Mouse (Mus musculus) kidney, postnatal 36 days (tissue): ENCODE data around the gene Plxna4.

Experiments
- DNase-seq, 2 experiments: peaks; one replicate each; pipeline ENCODE4 v3.0.0; 2021 to 2022; ENCODE audit warnings: mixed read lengths in 2 of 2

The Plxna4 gene

DNA sequence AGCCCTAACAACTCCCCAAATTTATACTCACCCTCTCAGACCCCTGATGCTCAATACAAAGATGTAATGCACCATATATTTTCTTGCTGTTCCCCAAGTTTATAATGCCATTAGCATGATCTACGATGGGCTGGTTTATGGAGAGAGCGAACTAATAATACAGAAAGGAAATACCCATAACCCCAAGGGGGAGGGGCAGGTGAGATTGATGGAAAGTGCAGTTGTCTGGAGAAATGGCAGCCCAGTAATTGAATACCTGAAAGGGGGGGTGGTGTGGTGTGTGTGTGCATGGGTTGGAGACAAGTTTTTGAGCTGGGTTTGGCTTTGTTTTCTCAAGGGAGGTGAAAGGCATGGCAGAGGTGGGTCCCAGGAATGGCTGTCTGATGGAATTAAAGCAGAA, 356.6 kb downstream of the Plxna4 start:
- no peak for DNase-seq

DNA sequence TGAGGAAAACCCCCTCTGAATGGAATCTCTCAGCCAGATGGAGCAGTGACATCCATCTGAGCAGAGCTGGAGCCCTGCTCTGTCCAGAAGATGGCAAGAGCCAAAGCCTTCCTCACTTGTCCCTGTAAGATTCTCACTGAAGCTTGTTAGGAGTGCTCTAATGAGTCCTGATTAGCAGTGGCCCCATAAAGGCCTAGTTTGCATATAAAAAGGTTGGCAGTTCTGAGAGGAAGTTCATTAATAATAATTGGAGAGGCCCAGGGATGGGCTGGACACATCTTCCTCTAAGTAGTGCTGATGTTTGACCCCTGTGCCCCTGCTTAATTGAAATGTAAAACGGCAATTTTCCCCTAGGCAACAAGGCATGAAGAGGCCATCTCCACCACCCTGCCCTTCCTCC, 361.4 kb downstream of the Plxna4 start:
- no peak for DNase-seq

DNA sequence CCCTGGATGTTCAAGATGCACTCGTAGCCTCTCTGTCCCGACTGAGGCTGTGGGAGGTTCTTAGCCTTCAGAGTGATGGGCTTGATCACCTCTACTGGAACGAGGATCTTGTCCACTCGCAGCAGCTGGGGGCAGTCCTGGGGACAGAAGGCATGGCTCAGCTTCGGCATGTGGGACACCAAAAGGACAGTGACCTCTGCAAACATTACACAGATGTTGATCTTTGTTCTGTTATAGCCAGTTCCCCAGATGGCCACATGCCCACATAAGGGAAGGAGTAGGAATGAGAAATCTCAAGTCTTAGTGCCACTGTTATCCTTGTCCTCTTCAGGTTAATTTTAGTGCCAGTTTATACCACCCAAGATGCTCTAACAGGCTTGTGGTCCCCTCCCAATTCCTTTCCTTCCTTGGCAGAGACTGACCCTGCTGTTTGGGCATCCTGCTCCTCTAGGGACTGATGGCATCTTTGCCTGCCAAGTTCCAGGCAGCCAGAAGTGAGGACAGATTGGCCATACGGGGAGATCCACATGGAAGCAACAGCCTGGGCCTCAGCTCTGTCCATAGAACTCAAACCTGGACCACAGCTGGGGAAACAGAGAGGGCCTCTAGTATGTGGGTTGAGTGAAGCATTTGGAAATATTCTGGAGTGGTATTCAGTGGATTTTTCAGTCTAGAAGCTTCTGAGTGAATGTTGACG, 363.8 kb downstream of the Plxna4 start:
- no peak for DNase-seq

DNA sequence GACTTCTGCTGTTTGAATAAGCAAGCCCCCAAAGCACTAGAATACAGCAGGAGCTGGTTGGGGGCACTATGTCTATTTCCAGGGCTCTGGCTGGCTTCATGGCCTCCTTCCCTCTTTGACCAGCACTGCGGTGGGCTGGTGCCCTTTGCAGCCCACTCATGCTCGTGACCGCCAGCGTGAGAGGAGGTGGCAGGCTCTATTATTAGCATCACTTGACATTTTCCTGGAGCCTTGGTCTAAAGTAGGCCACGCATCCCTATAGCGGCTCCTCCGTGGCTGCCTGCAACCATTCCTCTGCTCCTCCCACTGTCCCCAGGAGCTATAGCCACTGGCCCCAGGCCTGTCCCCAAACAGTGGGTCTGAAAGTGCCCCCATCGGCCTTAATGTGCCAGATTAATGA, 367.2 kb downstream of the Plxna4 start:
- DNase-seq: no peak

DNA sequence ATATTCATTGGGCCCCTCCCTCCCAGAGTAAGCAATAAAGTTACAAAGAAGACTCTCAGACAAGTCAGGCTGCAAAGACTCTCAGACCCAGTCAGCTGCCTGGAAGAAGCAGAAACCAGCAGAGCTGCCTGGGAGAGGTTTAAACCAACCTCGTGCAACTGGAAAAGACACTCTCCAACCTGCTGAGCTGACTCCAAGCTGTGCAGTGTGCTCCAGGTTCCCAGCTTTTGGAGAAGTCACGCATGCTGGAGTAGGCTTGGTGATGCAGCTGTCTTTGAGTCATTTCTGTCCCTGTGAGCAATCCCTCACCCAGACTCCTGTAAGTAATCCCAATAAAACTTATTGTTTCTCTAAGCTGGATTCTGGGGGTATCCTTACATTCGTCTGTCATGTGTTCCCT, 369.4 kb downstream of the Plxna4 start:
- no peak for DNase-seq

DNA sequence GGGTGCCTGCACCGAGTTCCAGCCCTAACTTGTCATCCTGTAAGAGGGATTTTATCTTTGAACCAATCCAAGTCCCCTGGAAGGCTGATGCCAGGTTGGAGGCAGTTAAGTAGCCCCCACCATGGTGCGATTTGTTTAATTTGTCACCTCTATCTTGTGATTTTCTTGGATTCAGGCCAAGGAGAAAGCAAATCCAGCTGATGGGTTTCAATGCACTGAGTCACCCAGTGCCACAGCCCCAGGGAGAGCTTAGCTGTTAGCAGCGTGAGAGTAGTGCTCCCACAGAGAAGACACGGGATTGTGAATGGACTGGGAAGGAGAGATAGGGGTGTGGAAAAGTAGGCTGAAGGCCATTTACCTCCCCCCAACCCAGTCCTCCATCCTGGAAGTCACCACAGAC, 375.6 kb downstream of the Plxna4 start:
- DNase-seq: no peak

DNA sequence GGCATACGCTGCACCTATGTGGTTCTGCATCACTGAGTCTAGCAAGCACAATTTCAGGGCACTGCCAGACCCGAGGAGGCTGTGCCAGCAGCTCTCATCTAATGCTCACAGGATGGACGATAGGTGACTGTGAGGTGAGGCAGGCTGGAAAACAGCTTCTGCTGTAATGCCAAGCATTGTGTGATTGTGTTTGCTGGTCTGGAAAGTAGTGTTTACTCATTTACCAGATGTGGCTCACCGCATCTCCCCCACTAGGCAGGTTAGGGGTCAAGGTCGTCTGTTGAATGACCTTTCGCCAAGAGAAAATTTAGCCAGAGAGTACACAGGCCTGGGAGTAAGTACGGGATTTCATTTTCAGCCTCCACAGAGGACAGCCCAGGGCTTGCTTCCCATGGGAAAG, 377.9 kb downstream of the Plxna4 start:
- peak; percentile 21 to 68 for DNase-seq

DNA sequence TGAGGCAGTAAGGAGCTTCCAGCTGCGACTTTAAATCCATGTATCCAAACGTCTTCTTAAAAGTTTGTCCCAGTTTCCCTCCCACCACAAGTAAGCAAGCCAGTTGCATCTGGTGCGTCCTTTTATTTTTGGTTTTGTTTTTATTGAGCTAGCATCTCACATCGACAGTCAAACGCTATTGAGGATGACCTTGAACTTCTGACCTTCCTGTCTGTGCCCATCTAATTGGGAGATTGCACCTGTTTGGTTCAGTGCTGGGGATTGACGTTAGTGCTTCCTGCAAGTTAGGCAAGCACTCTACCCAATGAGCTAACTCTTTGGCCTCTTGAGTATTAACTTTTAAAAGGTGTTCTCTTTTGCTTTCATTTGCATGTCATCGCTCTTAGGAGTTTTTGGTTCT, 379.0 kb downstream of the Plxna4 start:
- DNase-seq: no peak

DNA sequence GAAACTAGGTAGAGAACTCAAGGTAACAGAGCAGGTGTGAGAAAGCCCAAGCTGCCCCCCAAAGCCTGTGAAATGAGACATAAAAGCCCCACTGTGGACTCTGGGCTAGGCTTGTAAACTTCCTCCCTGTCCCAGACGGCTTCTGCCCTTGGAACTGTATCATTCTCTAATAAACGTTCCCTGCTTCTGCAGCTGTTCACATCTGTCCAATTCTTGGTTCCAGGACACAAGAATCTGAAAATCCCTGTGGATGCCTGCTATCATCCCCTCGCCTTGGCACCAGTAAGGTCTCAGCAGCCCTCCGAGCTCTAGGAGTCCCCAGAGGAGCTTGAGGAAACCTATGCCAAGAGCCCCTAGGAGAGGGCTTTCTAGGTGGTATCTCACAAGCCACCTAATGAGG, 383.7 kb downstream of the Plxna4 start:
- no peak for DNase-seq

DNA sequence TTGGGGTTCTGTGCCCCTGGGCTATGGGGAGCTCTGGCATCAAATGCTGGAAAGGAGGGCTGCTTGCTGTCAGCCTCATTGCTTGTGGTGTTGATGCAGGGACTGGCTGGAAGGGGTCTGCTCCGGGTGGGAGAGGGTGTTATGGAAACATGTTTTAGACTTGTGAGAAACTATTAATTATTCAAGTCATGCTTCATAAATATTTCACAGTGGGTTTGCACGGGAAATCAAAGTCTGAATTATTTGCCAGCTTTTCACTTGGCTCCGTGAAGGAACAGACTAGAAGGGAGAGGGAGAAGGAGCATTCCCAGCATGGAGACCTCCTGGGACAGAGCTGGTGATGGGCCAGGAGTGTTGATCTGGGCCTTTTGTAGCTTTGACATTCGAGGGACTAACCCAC, 384.6 kb downstream of the Plxna4 start:
- peak in 1 of 2 experiments; percentile 6 for DNase-seq

DNA sequence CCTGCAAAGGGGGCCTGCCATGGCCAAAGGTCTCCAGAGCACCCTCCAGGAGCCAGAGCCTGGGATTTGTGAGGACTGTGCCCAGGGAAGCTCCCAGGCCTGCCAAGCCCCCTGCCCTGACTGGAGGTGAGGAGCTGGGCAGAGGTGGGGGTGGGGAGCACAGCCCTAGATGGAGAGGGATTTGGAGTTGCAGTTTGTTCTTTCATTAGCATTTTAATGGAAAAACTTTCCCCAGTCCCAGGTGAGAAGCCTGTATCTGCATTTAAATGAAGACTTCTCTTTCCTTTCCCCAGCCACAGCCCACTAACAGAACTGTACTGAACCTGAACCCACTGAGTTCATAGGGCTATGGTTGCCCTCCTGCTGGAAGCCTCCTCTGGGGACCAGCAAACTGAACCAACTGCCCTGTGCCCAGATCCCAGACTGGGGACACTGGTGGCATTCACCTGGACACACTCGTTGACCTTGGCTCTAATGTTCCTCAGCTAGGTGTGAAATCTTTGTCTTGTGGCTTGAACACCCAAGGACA, 385.3 kb downstream of the Plxna4 start:
- DNase-seq: peak; percentile 9 to 16

DNA sequence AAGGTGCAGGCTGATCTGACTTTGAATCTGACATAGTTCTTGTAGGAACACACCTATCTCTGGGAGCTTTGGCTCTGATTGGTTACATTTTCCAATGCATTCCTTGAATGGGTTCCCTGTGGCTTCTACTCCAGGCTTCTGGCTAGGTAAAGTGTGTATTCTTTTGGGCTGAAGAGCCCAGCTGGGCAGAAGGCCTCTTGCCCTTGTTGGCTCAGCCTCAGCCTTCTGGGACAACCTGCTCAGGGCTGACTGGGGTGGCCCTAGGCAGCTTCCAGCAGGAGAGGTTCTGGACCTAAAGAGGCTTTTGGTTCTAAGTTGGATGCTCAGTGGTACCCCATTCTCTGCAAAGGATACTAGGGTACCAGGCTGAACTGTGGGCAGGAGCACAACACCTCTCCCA, 386.5 kb downstream of the Plxna4 start:
- DNase-seq: no peak

DNA sequence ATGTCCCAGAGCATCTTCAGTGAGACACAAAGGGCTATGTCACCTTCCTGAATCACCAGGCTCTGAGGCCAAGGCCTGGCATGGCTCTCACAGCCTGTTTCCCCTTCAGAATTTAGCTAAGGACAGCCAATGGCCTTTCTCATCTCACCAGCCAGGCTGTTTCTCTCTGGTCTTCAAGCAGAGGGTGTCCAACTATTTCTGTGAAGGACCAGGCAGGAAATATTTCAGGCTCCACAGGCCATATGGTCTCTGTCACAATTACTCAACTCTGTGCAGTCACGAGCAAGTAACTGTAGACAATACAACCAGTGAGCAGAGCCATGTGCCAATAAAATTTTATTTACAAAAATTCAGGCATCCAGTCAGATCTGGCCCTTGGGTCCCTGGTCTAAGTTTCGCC, 388.4 kb downstream of the Plxna4 start:
- DNase-seq: peak in 1 of 2 experiments; percentile 19

DNA sequence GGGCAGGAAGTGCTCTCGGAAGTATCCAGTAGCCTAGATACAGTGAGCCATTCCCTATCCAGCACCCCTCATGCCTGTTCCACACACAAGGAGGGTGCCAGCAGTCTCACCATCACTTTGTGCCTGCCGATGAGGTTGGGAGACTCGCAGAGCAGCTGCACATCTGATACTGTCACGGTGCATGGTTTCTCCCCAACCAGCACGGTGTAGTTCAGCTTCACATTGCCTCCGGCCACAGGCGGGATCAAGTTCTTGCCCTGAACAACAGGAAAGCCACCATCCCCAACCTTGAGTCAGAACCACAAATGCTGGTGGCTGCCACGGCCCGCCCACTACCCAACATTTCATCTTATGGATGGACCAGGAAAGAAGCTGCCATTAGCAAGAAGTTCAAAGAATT, 391.1 kb downstream of the Plxna4 start:
- no peak for DNase-seq

DNA sequence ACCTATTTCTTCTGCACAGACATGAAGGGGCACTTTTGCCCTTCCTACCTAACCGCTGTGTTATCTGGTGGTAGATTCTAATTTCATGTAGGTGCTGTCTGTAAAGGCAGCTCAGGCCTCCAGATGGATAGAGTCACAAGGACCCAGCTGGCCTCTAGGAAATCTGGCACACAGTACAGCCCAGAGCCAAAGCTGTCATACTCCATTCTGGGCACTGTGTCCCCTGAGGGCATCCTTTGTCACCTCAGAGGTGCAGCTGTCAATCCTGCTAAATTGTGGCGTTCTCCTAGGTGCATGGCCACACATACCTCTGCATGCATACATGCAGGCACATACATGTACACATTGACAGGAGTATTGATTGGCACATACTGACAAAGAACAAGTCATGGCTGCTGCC, 394.9 kb downstream of the Plxna4 start:
- no peak for DNase-seq

DNA sequence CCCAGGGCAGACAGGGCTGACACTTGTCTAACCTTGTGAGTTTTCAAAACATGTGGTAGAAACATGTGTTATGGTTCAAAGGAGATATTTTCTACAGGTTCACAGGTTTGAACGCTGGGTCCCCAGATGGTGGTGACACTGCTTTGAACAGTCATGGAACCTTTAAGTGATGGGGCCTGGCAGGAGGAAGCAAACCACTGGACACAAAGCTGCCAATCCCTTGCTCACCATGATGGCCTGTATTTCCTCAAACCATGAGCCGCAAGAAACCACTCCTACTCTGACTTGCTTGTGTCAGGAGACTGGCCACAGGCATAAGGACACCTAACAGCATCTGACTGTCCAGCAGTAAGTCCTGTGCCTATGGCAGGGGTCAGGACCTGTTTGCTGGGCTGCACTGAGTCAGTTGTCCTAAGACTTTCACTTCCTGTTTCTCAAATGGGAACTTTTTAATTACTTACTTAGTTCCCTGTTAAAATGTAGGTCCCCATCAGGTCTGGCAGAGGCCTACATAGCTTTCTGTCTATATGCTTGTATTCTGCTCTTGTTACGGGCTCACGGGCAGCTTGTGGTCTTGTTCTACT, 403.5 kb downstream of the Plxna4 start:
- DNase-seq: no peak

DNA sequence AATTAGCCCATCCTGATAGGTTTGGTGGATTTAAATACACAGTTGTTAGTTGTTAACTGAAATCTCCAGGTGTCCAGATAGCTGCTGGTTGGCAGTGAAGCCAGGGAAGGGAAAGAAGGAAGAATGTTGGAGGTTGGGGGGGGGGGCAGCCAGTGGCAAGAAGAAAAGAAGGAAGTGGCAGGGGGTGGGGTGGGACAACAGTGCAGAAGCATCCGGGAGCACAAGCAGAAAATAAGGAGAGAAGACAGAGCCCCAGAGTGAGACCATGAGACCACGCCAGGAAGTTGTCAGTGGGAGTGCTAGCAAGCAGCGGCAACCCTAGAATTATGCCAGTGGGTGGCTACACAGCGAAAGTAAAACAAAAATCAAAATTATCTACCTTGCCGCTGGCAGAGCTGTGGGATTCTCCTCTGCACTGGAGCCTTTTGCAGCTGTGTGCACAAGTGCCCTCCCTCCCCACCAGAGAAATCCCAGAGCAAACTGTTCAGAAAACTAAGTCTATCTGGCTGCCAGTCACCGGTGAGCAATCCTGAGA, 404.3 kb downstream of the Plxna4 start:
- no peak for DNase-seq

DNA sequence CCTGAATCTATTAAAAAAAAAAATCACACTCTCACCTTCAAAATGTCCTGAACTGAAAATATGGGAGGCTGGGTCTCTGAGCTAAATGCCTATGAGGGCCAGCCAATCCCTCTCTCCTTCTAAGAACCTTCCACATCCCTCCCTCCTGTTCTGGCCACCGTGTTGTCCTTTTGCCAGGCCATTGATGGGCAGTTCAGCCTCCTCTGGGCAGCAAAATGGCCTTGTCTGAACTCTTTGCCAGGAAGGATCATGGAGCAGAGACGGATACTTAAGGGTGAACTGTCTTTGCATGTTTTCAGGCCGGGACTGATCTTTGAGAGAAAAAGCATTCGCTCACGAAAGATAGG, 408.0 kb downstream of the Plxna4 start:
- DNase-seq: no peak

DNA sequence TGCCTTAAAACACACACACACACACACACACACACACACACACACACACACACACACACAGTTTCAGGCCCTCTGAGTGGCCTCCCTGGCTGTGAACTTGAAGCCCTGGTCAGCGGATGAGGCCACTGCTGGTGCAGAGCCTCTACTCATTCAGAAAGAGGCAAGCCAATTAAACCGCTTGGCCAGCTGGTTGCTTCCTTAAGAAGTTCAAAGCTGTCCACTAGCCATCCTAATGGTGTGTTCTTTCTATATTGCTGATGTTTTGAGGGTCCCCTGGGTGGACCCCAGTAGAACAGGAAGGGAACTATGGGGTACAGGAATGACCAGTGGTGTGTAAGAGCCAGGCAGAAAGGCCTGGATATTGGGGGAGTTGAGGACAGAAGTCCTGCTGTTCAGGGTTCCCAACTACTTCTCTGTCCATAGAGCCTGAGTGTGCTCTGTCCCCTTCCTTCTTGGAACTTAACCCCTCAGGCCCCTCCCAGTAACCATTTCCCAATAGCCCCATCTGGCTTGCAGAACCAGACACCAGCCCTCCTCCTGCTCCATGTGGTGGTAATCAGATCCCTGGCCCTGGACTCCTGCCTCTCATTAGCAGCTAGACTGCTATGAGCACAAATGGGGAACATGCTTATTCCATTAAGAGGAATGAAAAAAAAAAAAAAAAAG, 408.5 kb downstream of the Plxna4 start:
- DNase-seq: peak in 1 of 2 experiments; percentile 6

DNA sequence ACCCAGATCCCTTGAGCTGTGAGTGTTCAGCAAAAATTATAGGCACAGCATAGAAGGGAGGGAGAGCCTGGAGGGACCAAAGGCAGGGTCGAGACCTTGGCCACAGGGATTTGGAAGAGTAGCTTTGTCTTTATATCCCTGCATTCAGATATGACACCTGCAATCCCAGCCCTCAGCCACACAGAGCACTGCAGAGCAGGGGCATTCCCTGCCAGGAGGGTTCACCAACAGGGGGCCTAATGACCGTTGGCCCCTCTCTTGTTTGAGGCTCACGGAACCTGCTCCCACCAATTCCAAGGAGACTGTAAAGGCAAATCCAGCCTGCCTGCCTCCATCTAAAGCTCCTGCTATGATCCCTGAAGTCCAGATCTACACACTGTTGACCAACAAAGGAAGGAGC, 410.1 kb downstream of the Plxna4 start:
- no peak for DNase-seq

DNA sequence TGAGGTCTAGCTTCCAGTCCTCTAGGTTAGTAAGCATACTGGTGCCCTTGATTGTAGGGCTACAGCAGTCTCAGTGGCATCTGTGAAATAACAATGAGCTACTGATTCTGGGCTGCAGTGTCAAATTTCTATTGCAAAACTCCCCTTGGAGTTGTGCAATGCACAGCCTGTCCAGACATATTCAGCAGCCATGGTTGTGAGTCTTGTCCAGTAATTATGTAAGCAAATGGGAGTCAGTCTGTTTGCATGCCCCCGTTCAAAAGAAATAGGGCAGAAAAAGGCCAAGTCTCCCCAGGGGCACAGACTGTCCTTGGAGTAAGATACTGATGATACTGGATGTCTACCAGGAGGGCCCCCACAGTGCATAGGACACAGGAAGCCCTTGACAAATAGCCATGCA, 420.3 kb downstream of the Plxna4 start:
- DNase-seq: no peak

DNA sequence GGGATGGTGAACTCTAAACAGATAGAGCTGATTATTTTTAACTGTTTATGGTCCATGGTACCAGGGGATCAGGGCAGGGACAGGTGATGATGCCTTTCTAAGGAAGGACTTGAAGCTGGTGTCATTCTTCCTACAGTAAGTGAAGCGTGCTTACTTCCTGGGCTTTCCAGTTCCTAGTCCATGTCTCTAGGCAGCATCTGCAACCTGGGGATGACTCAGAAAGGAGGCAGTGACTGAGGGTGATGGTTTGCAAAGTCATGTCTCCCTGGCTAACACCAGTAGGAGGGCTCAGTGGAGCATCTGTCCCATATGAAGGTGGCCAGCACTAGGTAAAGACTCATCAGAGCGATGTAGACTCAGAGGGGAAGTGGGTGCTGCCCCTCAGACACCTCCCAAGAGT, 427.6 kb downstream of the Plxna4 start:
- DNase-seq: no peak

DNA sequence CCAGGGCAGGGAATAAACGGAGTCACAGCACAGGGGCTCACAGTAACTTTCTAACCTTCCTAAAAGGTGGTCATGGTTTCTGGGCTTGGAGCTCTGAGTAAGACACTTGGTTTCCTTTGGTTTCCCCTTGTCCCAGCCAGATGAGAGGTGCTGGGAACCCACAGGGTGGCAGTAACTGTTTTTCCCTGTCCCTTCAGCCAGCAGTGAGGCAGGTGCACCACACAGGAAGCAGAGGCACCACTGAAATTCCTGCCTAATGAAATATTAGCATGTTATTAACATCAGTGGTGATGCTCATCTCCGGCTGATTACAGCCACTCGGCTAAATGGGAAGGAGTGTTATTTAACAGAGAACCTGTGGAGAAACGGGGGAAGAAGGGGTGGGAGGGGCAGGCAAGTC, 428.1 kb downstream of the Plxna4 start:
- DNase-seq: no peak

DNA sequence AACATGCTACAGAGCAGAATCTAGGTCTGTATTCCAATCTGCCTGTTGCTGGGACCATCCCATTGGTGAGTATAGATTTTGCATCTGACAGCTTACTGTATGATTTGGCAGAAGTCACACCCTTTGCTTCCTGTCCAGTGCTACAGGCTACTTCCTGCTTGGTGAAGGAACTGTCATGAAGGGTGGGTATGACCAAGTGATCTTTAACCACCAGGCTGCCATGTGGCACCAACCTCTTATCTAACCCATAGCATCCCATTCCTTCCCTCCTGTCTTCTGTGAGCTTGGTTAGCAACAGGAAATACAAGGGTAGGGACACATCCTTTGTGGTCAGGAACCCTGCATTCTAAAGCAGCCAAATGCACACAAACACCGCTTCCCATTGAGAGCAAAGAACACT, 429.6 kb downstream of the Plxna4 start:
- DNase-seq: no peak
